Mouse (Mus musculus): ENCODE measurements at regions not wholly inside any gene's neighbourhood (a gene's known extent, or its start where the extent isn't known, plus 50 kb on each side); places are given as distances from the start of the nearest gene placed in this dataset.

GRCm38 (mm10) chr8:128239783-128240182 is 118.6 kb upstream of the Nrp1 start:
- TF ChIP-seq CTCF (IDR thresholded peaks at IDR 0.05; ENCODE audit: control insufficient read depth, insufficient read depth, insufficient replicate concordance, low read depth, low read length) = no peak
- TF ChIP-seq POLR2A (IDR thresholded peaks at IDR 0.05; ENCODE audit: control insufficient read depth, low read depth, low read length) = no peak

Data from testis, adult 2 months (tissue).